Mouse (Mus musculus): Measurements from ENCODE around the gene Grin2c. TPM values are rescaled to one million over a fixed set of nuclear protein-coding genes. Genes with fewer than 3 reads are reported as not detected.

Gene Grin2c
- total RNA-seq (2012; rRNA removed) (not detected in 2 replicates), polyA plus RNA-seq (2012; ENCODE audit: insufficient read depth in 1 of 2, insufficient read length in 2 of 2, low read depth in 1 of 2, low replicate concordance in 2 of 2, missing spikeins in 1 of 2) (not detected)

GRCm38 (mm10) chr11:115267061-115267883 lies at the start of gene Grin2c:
Gene Grin2c, minus strand, starts transcription at chr11:115267243.
- no peak for DNase-seq (ENCODE audit: low read depth, low spot score)
- H3K36me3 ChIP-seq (ENCODE audit: control insufficient read depth in 1 of 2, insufficient read depth in 2 of 2, low read length in 2 of 2) = no peaks in the 10 kb centered on the region; a peak in 1 of 4 replicates
- TF ChIP-seq NRF1 (IDR thresholded peaks at IDR 0.05; ENCODE audit: insufficient read depth, low read depth, low read length, poor library complexity, severe bottlenecking) = no peak
- TF ChIP-seq MAZ (IDR thresholded peaks at IDR 0.05; ENCODE audit: low read depth, low read length) = no peak
- no peak for TF ChIP-seq E2F4 (IDR thresholded peaks at IDR 0.05; ENCODE audit: borderline replicate concordance, low read depth, low read length)
- no peak for TF ChIP-seq TBP (IDR thresholded peaks at IDR 0.05; ENCODE audit: low read depth, low read length)
- TF ChIP-seq POLR2AphosphoS2 (IDR thresholded peaks at IDR 0.05; ENCODE audit: low read length) = no peak
- TF ChIP-seq ZNF384 (IDR thresholded peaks at IDR 0.05; ENCODE audit: low read depth, low read length) = no peak
- no peak for TF ChIP-seq USF2 (IDR thresholded peaks at IDR 0.05; ENCODE audit: borderline replicate concordance in 1 of 2, insufficient read depth in 1 of 2, low read depth in 1 of 2, low read length in 2 of 2)
- TF ChIP-seq CHD2 (IDR thresholded peaks at IDR 0.05; ENCODE audit: low read length) = no peak
- TF ChIP-seq SMC3 (IDR thresholded peaks at IDR 0.05; ENCODE audit: low read depth, low read length) = no peak
- no peak for TF ChIP-seq ZC3H11A (IDR thresholded peaks at IDR 0.05; ENCODE audit: low read depth, low read length)
- H3K79me2 ChIP-seq (ENCODE audit: control insufficient read depth, insufficient read depth, low read length, poor library complexity) = no peaks in the 10 kb centered on the region
- H3K27ac ChIP-seq (ENCODE audit: control insufficient read depth, low read depth, low read length) = no peak within 1 kb of the TSS
- H3K4me1 ChIP-seq (ENCODE audit: control insufficient read depth in 1 of 2, insufficient read depth in 2 of 2, low read length in 2 of 2) = no peaks in the 10 kb centered on the region
- peaks cover 0 to 2% of the 10 kb centered on the region in 2 experiments; a peak in 1 of 4 replicates for H3K27me3 ChIP-seq (ENCODE audit: control insufficient read depth in 1 of 2, insufficient read depth in 2 of 2, low read length in 2 of 2)
- H3K9ac ChIP-seq (ENCODE audit: control insufficient read depth, low read depth, low read length, poor library complexity, severe bottlenecking) = no peak within 1 kb of the TSS
- H3K4me3 ChIP-seq (ENCODE audit: control insufficient read depth in 1 of 2, insufficient read depth in 1 of 2, low read depth in 2 of 2, low read length in 2 of 2) = no peak within 1 kb of the TSS
- H3K9me3 ChIP-seq (replicated peaks; ENCODE audit: insufficient read depth, low read length) = no peaks in the 10 kb centered on the region

GRCm38 (mm10) chr11:115314249-115314648 lies 47.2 kb upstream of the Grin2c start:
- H3K4me1 ChIP-seq (ENCODE audit: control insufficient read depth in 1 of 2, insufficient read depth in 2 of 2, low read length in 2 of 2) = no peaks in the 10 kb centered on the region
- H3K9ac ChIP-seq (ENCODE audit: control insufficient read depth, low read depth, low read length, poor library complexity, severe bottlenecking) = no peak overlapping the region
- H3K4me3 ChIP-seq (ENCODE audit: control insufficient read depth in 1 of 2, insufficient read depth in 1 of 2, low read depth in 2 of 2, low read length in 2 of 2) = no peak overlapping the region
- no peaks in the 10 kb centered on the region for H3K9me3 ChIP-seq (replicated peaks; ENCODE audit: insufficient read depth, low read length)
- TF ChIP-seq CTCF (IDR thresholded peaks at IDR 0.05 in 2 of 3, conservative IDR thresholded peaks at IDR 0.05 in 1 of 3; ENCODE audit: control insufficient read depth in 1 of 3, insufficient read depth in 1 of 3, low read depth in 2 of 3, low read length in 3 of 3, poor library complexity in 1 of 3, severe bottlenecking in 1 of 3) (peak; percentile 12 to 47 (median 16); a peak in 3 of 6 replicates), RAD21 (IDR thresholded peaks at IDR 0.05; ENCODE audit: low read depth, low read length) (peak; percentile 40), SMC3 (IDR thresholded peaks at IDR 0.05; ENCODE audit: low read depth, low read length) (peak; percentile 34), MAX (IDR thresholded peaks at IDR 0.05; ENCODE audit: low read length) (no peak), USF1 (IDR thresholded peaks at IDR 0.05; ENCODE audit: low read depth, low read length) (no peak)
- no peak overlapping the region for H3K27ac ChIP-seq (ENCODE audit: control insufficient read depth, low read depth, low read length)
- H3K79me2 ChIP-seq (ENCODE audit: control insufficient read depth, insufficient read depth, low read length, poor library complexity) = no peaks in the 10 kb centered on the region
- H3K36me3 ChIP-seq (ENCODE audit: control insufficient read depth in 1 of 2, insufficient read depth in 2 of 2, low read length in 2 of 2) = no peaks in the 10 kb centered on the region
- DNase-seq (ENCODE audit: low read depth, low spot score) = peak; percentile 30
- H3K27me3 ChIP-seq (ENCODE audit: control insufficient read depth in 1 of 2, insufficient read depth in 2 of 2, low read length in 2 of 2) = peaks cover 10% of the 10 kb centered on the region in 2 experiments; a peak in 3 of 4 replicates

Measured in MEL (cell line).